Mouse (Mus musculus): ENCODE data around the gene Wdr47. TPM values are rescaled to one million over a fixed set of nuclear protein-coding genes. Genes with fewer than 3 reads are reported as not detected.

Gene Wdr47
- polyA plus RNA-seq, 1 experiment from 2014 or later = 11.3 TPM

- WGBS = 3% methylated on average over 42 of the region's 42 CpGs
- no peaks in the 10 kb centered on the region for H3K9me3 ChIP-seq
- DNase-seq (ENCODE audit: low spot score) = peak; percentile 96
- H3K4me3 ChIP-seq = peak within 1 kb of the TSS; percentile 75
- no peaks in the 10 kb centered on the region for H3K27me3 ChIP-seq (replicated peaks; ENCODE audit: low read depth, poor library complexity, severe bottlenecking)
- H3K36me3 ChIP-seq (replicated peaks) = peaks cover 6% of the 10 kb centered on the region
- peaks cover 26% of the 10 kb centered on the region for H3K4me1 ChIP-seq
- H3K27ac ChIP-seq (replicated peaks) = peak within 1 kb of the TSS; percentile 84
Measured at GRCm38 (mm10) chr3:108571443-108572294, 19.4 kb upstream of the Wdr47 start, which contains the start of gene Taf13. Gene Taf13, plus strand, starts transcription at chr3:108571698.

DNA sequence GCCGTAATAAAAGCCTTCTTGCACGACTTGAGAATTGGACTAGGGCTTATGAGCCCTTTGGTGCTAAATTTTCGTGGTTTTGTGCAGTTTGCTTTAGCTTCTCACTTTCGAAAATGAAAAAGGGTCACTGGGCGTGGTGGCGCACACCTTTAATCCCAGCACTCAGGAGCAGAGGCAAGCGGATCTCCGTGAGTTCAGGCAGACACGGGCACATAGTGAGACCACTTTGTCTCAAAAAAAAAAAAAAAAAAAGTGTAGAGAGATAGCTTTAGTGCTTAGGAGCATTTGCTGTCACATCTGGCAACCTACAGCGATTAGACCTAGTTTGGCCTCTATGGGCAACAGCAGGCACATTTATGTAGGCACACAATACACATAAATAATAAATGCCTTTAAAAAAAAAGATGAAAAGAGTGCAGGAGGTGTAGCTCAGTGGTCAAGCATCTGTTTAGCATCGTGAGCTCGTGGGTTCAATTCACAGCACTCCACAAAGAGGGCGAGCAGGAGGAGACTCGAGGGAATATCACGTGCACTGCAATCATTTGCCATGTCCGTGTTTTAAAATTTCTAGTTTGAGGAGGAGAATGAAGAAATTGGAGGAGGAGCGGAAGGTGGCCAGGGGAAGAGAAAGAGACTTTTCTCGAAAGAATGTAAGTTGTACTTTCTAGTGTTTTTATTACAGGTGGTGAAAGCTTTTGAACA is 18.6 kb upstream of the Wdr47 start:
- no peak for DNase-seq (ENCODE audit: low spot score)
- H3K4me3 ChIP-seq = peak overlapping the region; percentile 75
- 55% methylated on average over 18 of the region's 18 CpGs for WGBS
- H3K27me3 ChIP-seq (replicated peaks; ENCODE audit: low read depth, poor library complexity, severe bottlenecking) = no peaks in the 10 kb centered on the region
- H3K36me3 ChIP-seq (replicated peaks) = peaks cover 12% of the 10 kb centered on the region
- no peaks in the 10 kb centered on the region for H3K9me3 ChIP-seq
- H3K27ac ChIP-seq (replicated peaks) = peak overlapping the region; percentile 84
- H3K4me1 ChIP-seq = peaks cover 26% of the 10 kb centered on the region

GRCm38 (mm10) chr3:108574018-108574417 is 17.1 kb upstream of the Wdr47 start:
- H3K4me1 ChIP-seq = peaks cover 21% of the 10 kb centered on the region
- no peak overlapping the region for H3K27ac ChIP-seq (replicated peaks)
- H3K4me3 ChIP-seq = no peak overlapping the region
- no peak for DNase-seq (ENCODE audit: low spot score)
- no peaks in the 10 kb centered on the region for H3K27me3 ChIP-seq (replicated peaks; ENCODE audit: low read depth, poor library complexity, severe bottlenecking)
- H3K36me3 ChIP-seq (replicated peaks) = peaks cover 28% of the 10 kb centered on the region
- 92% methylated on average over 5 of the region's 5 CpGs for WGBS
- H3K9me3 ChIP-seq = no peaks in the 10 kb centered on the region

DNA sequence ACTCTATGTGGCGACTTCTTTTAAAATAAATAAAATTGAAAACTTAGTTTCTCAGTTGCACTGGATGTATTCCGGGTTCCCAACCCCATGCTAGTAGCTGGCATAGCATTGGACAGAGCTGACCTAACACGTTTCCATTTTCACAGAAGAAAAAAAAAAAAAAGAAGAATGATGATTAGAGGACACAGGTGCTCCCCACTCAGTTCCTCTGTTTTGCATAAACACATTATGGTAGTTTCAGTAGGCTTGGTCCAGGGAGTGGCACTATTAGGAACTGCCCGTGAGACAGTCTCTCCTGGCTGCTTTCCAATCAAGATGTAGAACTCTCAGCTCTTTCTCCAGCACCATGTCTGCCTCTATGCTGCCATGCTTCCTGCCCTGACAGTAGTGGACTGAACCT is 6.5 kb upstream of the Wdr47 start:
- WGBS = 84% methylated on average over 4 of the region's 4 CpGs
- H3K4me1 ChIP-seq = no peaks in the 10 kb centered on the region

GRCm38 (mm10) chr3:108588446-108588845 is 2.6 kb upstream of the Wdr47 start:
- no peak for DNase-seq (ENCODE audit: low spot score)
- Histone ChIP-seq H3K36me3 (replicated peaks) (0 out of 2 replicates have a peak, but pooled peaks cover 2% of the 10 kb centered on the region), H3K27ac (replicated peaks) (no peak overlapping the region), H3K4me1 (peaks cover 12% of the 10 kb centered on the region), H3K9me3 (no peaks in the 10 kb centered on the region), H3K4me3 (no peak overlapping the region), H3K27me3 (replicated peaks; ENCODE audit: low read depth, poor library complexity, severe bottlenecking) (no peaks in the 10 kb centered on the region)
- 44% methylated on average over 2 of the region's 2 CpGs for WGBS

More for the DNA sequence above, 6.5 kb upstream of the Wdr47 start:
- no peak overlapping the region for H3K27ac ChIP-seq (replicated peaks)
- no peak for DNase-seq (ENCODE audit: low spot score)
- H3K27me3 ChIP-seq (replicated peaks; ENCODE audit: low read depth, poor library complexity, severe bottlenecking) = no peaks in the 10 kb centered on the region
- peaks cover 8% of the 10 kb centered on the region for H3K36me3 ChIP-seq (replicated peaks)
- no peaks in the 10 kb centered on the region for H3K9me3 ChIP-seq
- H3K4me3 ChIP-seq = no peak overlapping the region

- DNase-seq (ENCODE audit: low spot score) = no peak
- no peaks in the 10 kb centered on the region for H3K36me3 ChIP-seq (replicated peaks)
- WGBS = under 1% methylated on average over 61 of the region's 61 CpGs
Measured at GRCm38 (mm10) chr3:108591530-108592522, 747 bp downstream of the Wdr47 start.

DNA sequence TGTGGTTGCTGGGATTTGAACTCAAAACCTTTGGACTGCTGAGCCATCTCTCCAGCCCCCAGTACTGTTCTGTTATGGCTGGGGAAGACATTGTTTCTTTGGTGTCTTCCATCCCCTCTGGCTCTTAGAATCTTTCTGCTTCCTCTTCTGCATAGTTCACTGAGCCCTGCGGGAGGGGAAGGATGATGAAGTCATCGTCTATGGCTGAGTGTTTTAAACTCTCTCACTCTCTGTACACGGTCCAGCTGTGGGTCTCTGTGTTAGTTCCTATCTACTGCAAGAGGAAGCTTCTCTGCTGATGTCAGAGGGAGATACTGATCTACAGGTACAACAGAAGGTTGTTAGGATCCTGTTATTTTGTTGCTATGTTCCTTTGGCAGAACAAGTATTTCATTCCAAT is 17.8 kb downstream of the Wdr47 start:
- no peak for DNase-seq (ENCODE audit: low spot score)
- no peaks in the 10 kb centered on the region for H3K9me3 ChIP-seq
- WGBS = 74% methylated on average over 3 of the region's 3 CpGs
- no peaks in the 10 kb centered on the region for H3K27me3 ChIP-seq (replicated peaks; ENCODE audit: low read depth, poor library complexity, severe bottlenecking)
- peaks cover 3% of the 10 kb centered on the region; the same call in 1 of the 2 replicates for H3K36me3 ChIP-seq (replicated peaks)
- no peaks in the 10 kb centered on the region for H3K4me1 ChIP-seq
- H3K27ac ChIP-seq (replicated peaks) = no peak overlapping the region
- H3K4me3 ChIP-seq = no peak overlapping the region

More at GRCm38 (mm10) chr3:108591530-108592522, 747 bp downstream of the Wdr47 start:
- peaks cover 12% of the 10 kb centered on the region for H3K4me1 ChIP-seq
- H3K4me3 ChIP-seq = peak overlapping the region; percentile 92
- no peaks in the 10 kb centered on the region for H3K9me3 ChIP-seq
- peak overlapping the region; percentile 83 for H3K27ac ChIP-seq (replicated peaks)
- no peaks in the 10 kb centered on the region for H3K27me3 ChIP-seq (replicated peaks; ENCODE audit: low read depth, poor library complexity, severe bottlenecking)

- no peaks in the 10 kb centered on the region for H3K4me1 ChIP-seq
- no peak for DNase-seq (ENCODE audit: low spot score)
- H3K27me3 ChIP-seq (replicated peaks; ENCODE audit: low read depth, poor library complexity, severe bottlenecking) = no peaks in the 10 kb centered on the region
- H3K36me3 ChIP-seq (replicated peaks) = 0 out of 2 replicates have a peak, but pooled peaks cover 2% of the 10 kb centered on the region
- WGBS = 92% methylated on average over 5 of the region's 5 CpGs
- no peak overlapping the region for H3K27ac ChIP-seq (replicated peaks)
- no peaks in the 10 kb centered on the region for H3K9me3 ChIP-seq
- no peak overlapping the region for H3K4me3 ChIP-seq
Measured at GRCm38 (mm10) chr3:108634761-108635160, 43.7 kb downstream of the Wdr47 start.

GRCm38 (mm10) chr3:108639412-108639811 is 48.3 kb downstream of the Wdr47 start:
- no peak for DNase-seq (ENCODE audit: low spot score)
- H3K27ac ChIP-seq (replicated peaks) = no peak overlapping the region
- peaks cover 3% of the 10 kb centered on the region for H3K36me3 ChIP-seq (replicated peaks)
- no peaks in the 10 kb centered on the region for H3K4me1 ChIP-seq
- H3K27me3 ChIP-seq (replicated peaks; ENCODE audit: low read depth, poor library complexity, severe bottlenecking) = no peaks in the 10 kb centered on the region
- 71% methylated on average over 4 of the region's 4 CpGs for WGBS
- H3K4me3 ChIP-seq = no peak overlapping the region
- H3K9me3 ChIP-seq = no peaks in the 10 kb centered on the region

DNA sequence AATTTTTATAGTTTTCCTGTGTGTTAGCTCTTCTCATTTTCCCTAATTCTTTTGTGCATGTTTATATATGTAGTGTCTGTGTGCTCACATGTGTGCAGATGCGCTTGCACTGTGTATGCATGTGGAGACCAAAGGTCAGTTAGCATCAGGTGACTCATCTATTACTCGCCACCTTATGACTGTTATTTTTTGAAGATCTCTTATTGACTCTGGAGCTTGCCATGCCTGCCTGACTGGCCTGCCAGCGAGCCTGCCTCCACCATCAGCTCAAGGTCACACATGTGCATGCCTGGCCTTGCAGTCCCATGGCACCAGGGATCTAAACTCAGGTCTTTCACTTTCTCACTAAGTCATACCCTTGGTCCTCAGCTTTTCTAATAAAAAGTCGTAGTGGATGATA is 49.9 kb downstream of the Wdr47 start:
- Histone ChIP-seq H3K36me3 (replicated peaks) (peaks cover 11% of the 10 kb centered on the region), H3K4me3 (no peak overlapping the region), H3K27ac (replicated peaks) (no peak overlapping the region), H3K4me1 (no peaks in the 10 kb centered on the region), H3K27me3 (replicated peaks; ENCODE audit: low read depth, poor library complexity, severe bottlenecking) (no peaks in the 10 kb centered on the region), H3K9me3 (no peaks in the 10 kb centered on the region)
- WGBS = 85% methylated on average over 4 of the region's 4 CpGs
- DNase-seq (ENCODE audit: low spot score) = no peak

DNA sequence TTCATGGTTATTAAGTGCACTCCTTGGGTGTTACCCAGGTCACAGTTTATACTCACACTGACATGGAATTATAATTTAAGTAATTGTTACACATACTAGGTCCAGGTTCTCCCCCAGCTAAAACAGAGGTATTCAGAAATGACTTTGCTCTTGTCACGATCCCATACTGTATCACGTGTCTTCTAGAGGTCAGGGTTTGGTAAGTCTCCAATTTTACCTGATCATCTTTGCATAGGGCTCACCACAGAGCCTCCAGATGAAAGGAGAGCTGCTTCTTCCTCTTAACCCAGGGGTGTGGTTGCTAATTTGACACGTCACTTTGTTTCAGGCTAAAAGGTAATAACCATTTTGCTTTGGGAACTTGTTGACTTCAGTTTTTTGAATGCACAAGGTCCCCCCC is 53.8 kb downstream of the Wdr47 start:
- WGBS = 89% methylated on average over 3 of the region's 3 CpGs
- no peak overlapping the region for H3K4me3 ChIP-seq
- no peak for DNase-seq (ENCODE audit: low spot score)
- H3K27ac ChIP-seq (replicated peaks) = no peak overlapping the region
- no peaks in the 10 kb centered on the region for H3K9me3 ChIP-seq
- no peaks in the 10 kb centered on the region for H3K27me3 ChIP-seq (replicated peaks; ENCODE audit: low read depth, poor library complexity, severe bottlenecking)
- H3K4me1 ChIP-seq = peaks cover 8% of the 10 kb centered on the region
- H3K36me3 ChIP-seq (replicated peaks) = peaks cover 12% of the 10 kb centered on the region

- H3K9me3 ChIP-seq = no peaks in the 10 kb centered on the region
- no peak for DNase-seq (ENCODE audit: low spot score)
- WGBS = 66% methylated on average over 7 of the region's 7 CpGs
- H3K4me1 ChIP-seq = peaks cover 8% of the 10 kb centered on the region
- no peaks in the 10 kb centered on the region for H3K27me3 ChIP-seq (replicated peaks; ENCODE audit: low read depth, poor library complexity, severe bottlenecking)
- peaks cover 12% of the 10 kb centered on the region for H3K36me3 ChIP-seq (replicated peaks)
- no peak overlapping the region for H3K27ac ChIP-seq (replicated peaks)
- H3K4me3 ChIP-seq = no peak overlapping the region
Measured at GRCm38 (mm10) chr3:108646036-108646435, 55.0 kb downstream of the Wdr47 start.

All from embryonic facial prominence, embryonic 10.5 days (tissue).